Mouse (Mus musculus) heart, postnatal 0 days (tissue): ENCODE measurements around the gene Tnfrsf22. TPM values are rescaled to one million over a fixed set of nuclear protein-coding genes. Genes with fewer than 3 reads are reported as not detected.
"Not testable (repeated sequence)": the region's sequence is repeated elsewhere in the genome, so short reads cannot be mapped to it uniquely, and the experiment has no call there.

Experiments used
- ATAC-seq: fragments of 200-750 bp; cut with Nextera tagmentation; 2 replicates; pipeline ENCODE4 v1.8.0; 2017; ENCODE audit warnings: low read depth, moderate number of reproducible peaks, moderate library complexity; ENCODE audit not compliant: insufficient read depth
- DNase-seq: peaks from one replicate; pipeline ENCODE4 v3.0.0-alpha.2; 2016; ENCODE audit warnings: low spot score
- H3K27ac ChIP-seq: fragments of 300-500 bp; sonication (generic); 2 replicates; pipeline ENCODE4 v1.5.1; 2014; ENCODE audit warnings: low read depth, mild to moderate bottlenecking
- H3K27me3 ChIP-seq: fragments of 300-500 bp; sonication (generic); 2 replicates; pipeline ENCODE4 v1.6.1; 2014; ENCODE audit warnings: low read length, mixed read lengths; ENCODE audit not compliant: control insufficient read depth, insufficient read depth
- H3K36me3 ChIP-seq: fragments of 300-500 bp; sonication (generic); replicated peaks from 2 replicates; pipeline ENCODE4 v1.6.1; 2014; ENCODE audit warnings: low read length, mixed read lengths; ENCODE audit not compliant: control insufficient read depth, insufficient read depth
- H3K4me1 ChIP-seq: fragments of 300-500 bp; sonication (generic); 2 replicates; pipeline ENCODE4 v1.6.1; 2014; ENCODE audit warnings: antibody characterized with exemption; ENCODE audit not compliant: control insufficient read depth, insufficient read depth
- H3K4me2 ChIP-seq: fragments of 300-500 bp; sonication (generic); 2 replicates; pipeline ENCODE4 v1.6.1; 2014; ENCODE audit warnings: low read depth, mild to moderate bottlenecking, low read length, moderate library complexity
- H3K4me3 ChIP-seq: fragments of 300-500 bp; sonication (generic); 2 replicates; pipeline ENCODE4 v1.5.1; 2014; ENCODE audit warnings: low read depth, low read length
- H3K9ac ChIP-seq: fragments of 300-500 bp; sonication (generic); replicated peaks from 2 replicates; pipeline ENCODE4 v1.6.1; 2014; ENCODE audit warnings: low read depth, low read length, mixed read lengths
- H3K9me3 ChIP-seq: fragments of 300-500 bp; sonication (generic); replicated peaks from 2 replicates; pipeline ENCODE4 v1.6.1; 2016; ENCODE audit warnings: low read length; ENCODE audit not compliant: control insufficient read depth
- CTCF ChIP-seq: IDR thresholded peaks from 2 replicates; pipeline ENCODE4 v1.5.1; 2016; ENCODE audit warnings: antibody characterized with exemption, control low read depth, low read depth
- EP300 ChIP-seq: IDR thresholded peaks from 2 replicates; pipeline ENCODE4 v1.6.1; 2016; ENCODE audit warnings: antibody characterized with exemption, low read depth
- WGBS: fragments of 180-500 bp; shearing (Covaris S2); extraction: QIAGEN DNeasy Blood & Tissue Kit; methylation state at CpG from one replicate; pipeline ENCODE4 v1.1.7; 2014; 5-methylcytosine and 5-hydroxymethylcytosine counted together
- polyA plus RNA-seq: library from polyadenylated mRNA; unstranded; fragments of >200 nt; fragmentation: Nextera tagmentation; extraction: Ambion mirVana; gene quantifications from 2 replicates; pipeline ENCODE4 v1.2.1, GENCODE M21; 2015
- total RNA-seq: library from RNA; depleted of rRNA; stranded (reverse); fragments of >200 nt; gene quantifications from 2 replicates; pipeline ENCODE4 v1.2.3, GENCODE M21; 2014; ENCODE audit warnings: low replicate concordance

The Tnfrsf22 gene
- total and polyA plus RNA-seq, 2 experiments from 2014 or later = 2.9 to 3.2 TPM

- H3K27ac ChIP-seq = no peak overlapping the region
- no peak overlapping the region for H3K9ac ChIP-seq
- no peak for TF ChIP-seq CTCF
- no peak for TF ChIP-seq EP300
- no peak overlapping the region for H3K4me2 ChIP-seq
- H3K4me3 ChIP-seq = no peak overlapping the region
- no peaks in the 10 kb centered on the region for H3K9me3 ChIP-seq
- no peak for ATAC-seq
- H3K36me3 ChIP-seq = no peaks in the 10 kb centered on the region
- no peak for DNase-seq
- H3K27me3 ChIP-seq = no peaks in the 10 kb centered on the region
- no peaks in the 10 kb centered on the region for H3K4me1 ChIP-seq
- WGBS = 89% methylated on average over 1 of the region's 1 CpGs
These were observed 32.1 kb upstream of the Tnfrsf22 start for GRCm38 (mm10) chr7:143681566-143681965.

- H3K4me1 ChIP-seq, H3K36me3 ChIP-seq, DNase-seq, H3K27ac ChIP-seq, H3K4me2 ChIP-seq, H3K4me3 ChIP-seq, H3K9ac ChIP-seq, H3K27me3 ChIP-seq, H3K9me3 ChIP-seq, ATAC-seq: not testable (repeated sequence)
- WGBS = 58% methylated on average over 2 of the region's 2 CpGs
These were observed 31.4 kb upstream of the Tnfrsf22 start for GRCm38 (mm10) chr7:143680836-143681235.

GRCm38 (mm10) chr7:143679650-143680049 is 30.2 kb upstream of the Tnfrsf22 start:
- not testable (repeated sequence) for ATAC-seq, H3K4me2 ChIP-seq, H3K9ac ChIP-seq, H3K36me3 ChIP-seq, DNase-seq, H3K4me3 ChIP-seq, H3K27me3 ChIP-seq, H3K9me3 ChIP-seq, H3K27ac ChIP-seq, H3K4me1 ChIP-seq
- 63% methylated on average over 2 of the region's 2 CpGs for WGBS

GRCm38 (mm10) chr7:143666427-143667311 is 17.2 kb upstream of the Tnfrsf22 start:
- H3K9me3 ChIP-seq = no peaks in the 10 kb centered on the region
- H3K9ac ChIP-seq = no peak overlapping the region
- H3K4me2 ChIP-seq = no peak overlapping the region
- H3K36me3 ChIP-seq = no peaks in the 10 kb centered on the region
- H3K27ac ChIP-seq = no peak overlapping the region
- no peaks in the 10 kb centered on the region for H3K4me1 ChIP-seq
- H3K27me3 ChIP-seq = no peaks in the 10 kb centered on the region
- no peak for ATAC-seq
- DNase-seq = no peak
- no peak overlapping the region for H3K4me3 ChIP-seq
- no peak for TF ChIP-seq EP300
- TF ChIP-seq CTCF = no peak

GRCm38 (mm10) chr7:143663470-143663869 is 14.0 kb upstream of the Tnfrsf22 start:
- TF ChIP-seq CTCF = no peak
- no peak for TF ChIP-seq EP300
- Histone ChIP-seq H3K9me3 (no peaks in the 10 kb centered on the region), H3K9ac (no peak overlapping the region), H3K27ac (no peak overlapping the region), H3K4me2 (no peak overlapping the region), H3K27me3 (no peaks in the 10 kb centered on the region), H3K4me1 (no peaks in the 10 kb centered on the region), H3K36me3 (no peaks in the 10 kb centered on the region), H3K4me3 (no peak overlapping the region)
- ATAC-seq = no peak
- 61% methylated on average over 2 of the region's 2 CpGs for WGBS
- no peak for DNase-seq

GRCm38 (mm10) chr7:143660797-143661196 is 11.3 kb upstream of the Tnfrsf22 start:
- Histone ChIP-seq H3K4me3 (no peak overlapping the region), H3K4me1 (no peaks in the 10 kb centered on the region), H3K27ac (no peak overlapping the region), H3K9ac (no peak overlapping the region), H3K36me3 (no peaks in the 10 kb centered on the region), H3K4me2 (no peak overlapping the region), H3K27me3 (no peaks in the 10 kb centered on the region), H3K9me3 (no peaks in the 10 kb centered on the region)
- no peak for TF ChIP-seq EP300
- no peak for TF ChIP-seq CTCF
- ATAC-seq (no peak), DNase-seq (no peak)

GRCm38 (mm10) chr7:143649769-143650346 is 397 bp upstream of the Tnfrsf22 start:
- not testable (repeated sequence) for DNase-seq, ATAC-seq, H3K9ac ChIP-seq, H3K27ac ChIP-seq, H3K9me3 ChIP-seq, H3K36me3 ChIP-seq, H3K27me3 ChIP-seq, H3K4me1 ChIP-seq
- H3K4me2 ChIP-seq = peak overlapping the region; percentile 89
- 52% methylated on average over 10 of the region's 10 CpGs for WGBS
- H3K4me3 ChIP-seq = peak overlapping the region; percentile 62

- H3K9me3 ChIP-seq, H3K27ac ChIP-seq, H3K4me2 ChIP-seq, H3K27me3 ChIP-seq, H3K36me3 ChIP-seq, DNase-seq, H3K4me1 ChIP-seq, H3K9ac ChIP-seq, ATAC-seq, H3K4me3 ChIP-seq: not testable (repeated sequence)
- WGBS = 78% methylated on average over 2 of the region's 2 CpGs
These were observed 5.5 kb downstream of the Tnfrsf22 start for GRCm38 (mm10) chr7:143643949-143644348.
